Mouse (Mus musculus) layer of hippocampus, postnatal 14 days (tissue): ENCODE measurements around the gene Acsl5. TPM values are rescaled to one million over a fixed set of nuclear protein-coding genes. Genes with fewer than 3 reads are reported as not detected.

Source experiments
- DNase-seq, 2 experiments: peaks; one replicate each; pipeline ENCODE4 v3.0.0; 2021 to 2022; ENCODE audit warnings: low spot score in 2 of 2, mixed read lengths in 1 of 2
- total RNA-seq, 2 experiments: library from RNA; stranded (reverse); gene quantifications; 2 replicates each; pipeline ENCODE4 v1.2.3; 2021

Gene Acsl5
- total RNA-seq, 2 experiments from 2014 or later: 27.0 to 27.6 TPM

DNA sequence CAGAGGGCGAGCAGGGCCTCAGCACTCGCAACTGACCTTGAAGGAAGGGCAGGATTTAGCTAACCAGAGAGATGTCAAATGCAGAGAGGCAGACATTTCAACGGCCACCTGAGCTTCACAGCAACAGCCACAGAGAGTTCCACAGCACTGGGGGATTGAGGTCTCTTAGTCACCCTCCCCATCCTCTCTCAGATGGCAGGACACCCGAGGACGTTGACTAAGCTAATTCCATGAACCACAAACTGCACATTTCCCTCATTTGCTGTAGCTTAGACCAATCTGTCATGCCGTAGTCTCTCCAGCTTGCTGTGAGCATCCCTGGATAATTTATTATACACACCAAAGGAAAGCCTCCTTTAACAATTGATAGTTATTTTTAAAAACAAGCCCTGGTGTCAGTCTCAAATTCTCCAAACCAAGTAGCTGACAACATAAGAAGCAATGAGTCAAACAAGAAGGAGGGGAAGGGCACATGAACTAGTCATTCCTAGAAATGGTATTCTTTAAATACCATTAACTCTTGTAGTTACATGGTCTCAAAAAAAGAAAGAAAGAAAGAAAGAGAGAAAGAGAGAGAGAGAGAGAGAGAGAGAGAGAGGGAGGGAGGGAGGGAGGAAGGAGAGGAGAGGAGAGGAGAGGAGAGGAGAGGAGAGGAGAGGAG is 11.8 kb upstream of the Acsl5 start:
- no peak for DNase-seq

DNA sequence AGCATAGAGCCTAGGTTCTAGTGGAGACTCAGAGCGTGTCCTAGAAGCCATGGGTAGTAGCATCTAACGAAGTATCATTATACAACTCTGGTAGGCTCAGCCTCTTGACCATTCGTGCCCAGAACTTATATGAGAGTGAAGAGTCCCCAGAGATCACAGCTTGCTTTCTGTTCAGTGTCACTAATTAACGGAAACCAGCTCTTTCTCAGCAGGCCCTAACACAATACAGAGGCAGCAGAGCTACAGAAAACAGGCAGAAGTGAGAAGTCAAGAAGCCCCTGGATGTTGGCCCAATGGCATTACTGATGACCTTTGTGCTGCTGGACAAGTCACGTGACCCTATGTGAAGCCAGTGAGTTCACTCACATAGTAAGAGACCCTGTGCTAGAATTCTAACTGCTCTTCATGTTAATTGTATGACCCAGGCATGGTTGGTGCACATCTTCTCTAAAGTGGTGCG is 10.5 kb upstream of the Acsl5 start, which contains the start of gene Gucy2g:
Gucy2g (minus strand) TSS at position 51 of the 460 bp plus-strand sequence.
- DNase-seq: no peak

DNA sequence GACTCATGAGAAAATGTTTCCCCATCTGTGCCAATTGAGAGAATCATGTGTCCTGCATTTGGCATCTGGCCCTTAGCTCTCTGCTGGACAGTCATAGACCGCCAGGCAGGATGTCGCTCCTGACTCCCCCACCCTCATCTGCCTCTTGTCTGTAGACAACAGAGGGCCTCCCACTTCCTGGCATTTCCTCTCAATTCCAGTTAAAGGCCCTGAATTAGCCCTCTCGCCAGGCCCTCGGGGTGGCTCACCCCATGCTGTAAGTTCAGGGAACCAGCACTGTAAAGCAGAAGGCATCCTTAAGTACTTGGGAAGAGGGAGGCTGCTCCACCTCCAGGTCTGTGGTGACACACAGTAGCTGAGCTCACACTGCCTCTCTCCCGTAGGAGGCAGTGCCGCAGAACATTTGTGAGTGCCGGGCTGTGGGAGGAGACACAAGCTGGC is 6.9 kb upstream of the Acsl5 start:
- DNase-seq: peak in 1 of 2 experiments; percentile 27

DNA sequence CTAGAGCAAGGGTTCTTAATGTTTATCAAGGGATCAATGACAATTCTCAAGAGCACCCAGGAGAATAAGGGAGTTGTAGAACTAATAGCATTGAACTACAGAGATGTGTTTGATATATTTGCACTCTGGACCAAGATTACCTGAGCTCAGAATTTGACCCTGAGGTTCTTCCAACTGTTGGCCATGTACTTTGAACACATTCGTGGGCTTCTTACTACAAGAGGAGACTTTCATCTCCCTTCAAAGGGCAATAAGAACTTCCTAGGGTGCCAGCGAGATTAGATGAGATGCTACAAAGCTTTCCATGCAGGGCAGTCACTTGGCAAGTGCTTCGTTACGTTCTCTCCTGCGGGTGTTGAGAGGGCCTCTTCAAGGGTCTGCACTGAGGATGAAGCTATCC is 4.2 kb upstream of the Acsl5 start:
- DNase-seq: no peak

DNA sequence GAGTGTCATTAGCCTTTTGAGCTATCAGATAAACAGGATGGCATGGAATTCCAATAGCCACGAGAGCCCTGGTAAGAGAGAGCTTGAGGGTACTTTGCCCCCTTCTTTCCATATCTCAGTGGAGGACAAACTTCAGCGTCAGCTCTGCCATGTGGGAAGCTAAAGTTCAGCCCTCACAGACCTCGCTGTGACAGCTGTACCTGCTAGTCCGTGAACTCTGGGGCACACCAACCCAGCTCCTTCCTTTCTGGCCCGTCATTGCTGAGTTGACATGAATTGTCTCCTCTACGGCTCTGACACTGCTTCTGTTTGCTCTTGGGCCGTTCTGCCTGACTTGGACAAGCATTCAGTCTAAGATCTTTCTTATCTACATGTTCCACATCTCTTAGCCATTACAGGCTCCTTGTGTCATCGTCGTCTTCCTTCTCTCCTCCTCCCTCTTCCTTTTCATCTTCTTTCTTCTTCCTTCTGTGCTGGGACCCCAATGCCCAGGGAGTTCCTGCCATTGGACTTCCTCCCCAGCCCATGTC is 3.7 kb upstream of the Acsl5 start:
- DNase-seq: no peak

DNA sequence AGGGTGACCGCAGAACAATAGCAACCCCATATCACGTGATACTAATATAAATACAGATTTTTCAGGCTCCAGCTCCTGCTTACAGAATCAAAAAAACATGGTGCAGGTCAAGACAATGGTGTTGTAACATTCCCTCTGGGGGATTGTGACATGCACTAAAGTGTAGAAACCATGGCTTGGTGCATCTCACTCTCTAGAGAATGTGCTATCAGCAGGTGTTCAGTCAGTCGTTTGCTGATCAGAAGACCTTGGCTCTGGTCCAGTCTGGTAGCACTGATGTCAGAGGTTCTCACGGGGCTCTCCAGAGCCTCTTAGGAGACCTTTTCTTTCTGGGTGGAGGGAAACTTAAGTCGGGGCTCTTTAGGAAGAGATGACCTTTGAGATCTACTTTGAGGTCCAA is 1.3 kb upstream of the Acsl5 start:
- no peak for DNase-seq

DNA sequence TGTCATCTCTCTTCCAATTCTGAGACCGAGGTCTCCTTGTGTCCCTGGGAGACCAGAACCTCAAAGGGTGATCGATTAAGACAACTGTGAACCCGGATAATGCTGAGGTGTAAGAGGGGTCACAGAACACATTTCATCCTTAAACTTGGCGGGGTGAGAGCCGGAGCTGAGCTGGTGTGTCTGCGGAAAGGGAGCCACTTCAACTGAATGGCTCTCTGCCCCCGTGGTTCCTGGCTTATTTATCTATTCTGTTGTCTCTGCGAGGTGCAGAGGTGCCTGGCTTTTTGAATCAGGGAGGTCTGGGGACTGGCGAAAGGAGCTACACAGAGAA is 1.5 kb downstream of the Acsl5 start:
- DNase-seq: no peak

DNA sequence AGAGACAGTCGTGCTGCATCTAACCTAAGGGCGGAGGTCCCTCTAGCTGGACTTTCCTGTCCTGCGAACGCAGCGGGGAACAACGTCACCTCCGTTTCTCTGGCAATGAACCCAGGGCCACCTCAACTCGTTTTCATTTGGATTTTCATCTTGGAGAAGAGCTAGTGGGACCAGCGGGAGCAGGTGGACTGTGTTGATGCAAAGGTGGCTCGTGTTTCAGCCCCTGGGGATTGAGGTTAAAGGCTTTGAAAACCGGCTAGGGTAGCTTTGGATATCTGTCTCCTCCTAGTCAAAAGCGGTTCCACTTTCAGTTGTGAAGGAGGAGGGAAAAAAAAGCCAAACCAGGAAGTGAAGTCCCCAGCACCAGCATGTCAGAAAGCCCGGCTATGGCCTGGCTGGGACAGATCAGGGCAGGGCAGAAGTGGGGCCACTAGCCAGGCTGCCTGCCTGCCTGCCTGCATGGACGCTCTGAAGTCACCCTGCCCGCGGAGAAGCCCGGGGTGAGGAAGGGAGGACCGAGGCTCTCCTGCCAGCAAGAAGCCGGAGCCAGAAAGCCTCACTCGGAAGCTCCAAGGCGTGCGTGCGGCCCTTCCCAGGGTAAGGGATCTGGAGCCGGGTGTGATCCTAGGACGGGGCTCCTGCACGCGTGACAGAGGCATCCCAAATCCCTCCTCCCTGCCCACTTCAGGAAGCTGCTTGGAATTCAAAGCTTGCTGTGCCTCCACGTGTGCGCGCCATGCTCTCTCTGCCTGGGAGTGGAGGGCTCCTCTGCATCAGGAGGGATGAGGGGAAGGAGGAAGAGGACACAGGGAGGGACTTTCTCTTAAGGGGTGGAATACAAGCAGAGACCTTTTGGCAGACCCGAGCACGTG is 2.1 kb downstream of the Acsl5 start:
- DNase-seq: peak; percentile 34 to 50

DNA sequence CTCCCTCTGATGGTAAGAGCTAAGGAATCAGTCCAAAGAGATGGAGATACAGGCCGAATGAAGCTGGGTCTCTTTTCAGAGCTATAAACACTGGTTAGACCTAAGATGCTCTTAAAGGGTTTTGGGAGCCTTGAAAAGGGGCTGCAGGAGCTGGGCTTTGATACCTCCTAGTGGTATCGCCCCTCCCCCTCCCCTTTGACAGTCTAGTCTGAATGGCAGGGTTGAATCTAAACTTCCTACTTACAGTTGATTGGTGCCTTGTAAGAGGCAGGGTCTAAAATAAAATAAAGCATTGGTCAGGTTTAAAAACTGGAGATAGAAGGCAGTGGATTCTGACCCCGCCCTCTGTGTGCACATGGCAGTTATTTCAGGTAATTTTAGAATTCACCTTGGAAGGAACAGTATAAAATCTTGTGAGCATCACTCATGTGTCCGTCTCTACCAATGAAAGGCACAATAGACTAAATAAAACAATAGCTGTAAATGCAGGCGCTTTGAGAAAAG is 2.8 kb downstream of the Acsl5 start:
- DNase-seq: peak; percentile 21 to 44

DNA sequence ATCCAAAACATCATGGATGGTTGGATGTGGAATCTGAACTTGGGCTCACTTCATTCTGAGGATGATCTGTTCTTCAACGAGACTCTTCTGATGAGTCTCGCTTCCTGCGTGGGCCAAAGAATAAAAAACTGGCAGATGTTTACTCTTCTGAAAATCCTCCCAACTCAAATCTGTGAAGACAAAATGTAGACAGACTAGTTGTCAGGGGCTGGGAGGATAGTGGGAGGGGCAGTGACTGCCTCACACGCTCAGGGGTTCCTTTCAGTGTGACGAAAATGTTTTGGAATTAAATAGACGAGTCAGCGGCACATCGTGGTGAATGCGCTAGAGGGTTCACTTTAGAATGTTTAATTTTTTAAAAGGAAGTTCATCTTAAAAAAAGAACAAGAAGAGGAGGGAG is 4.4 kb downstream of the Acsl5 start:
- DNase-seq: peak in 1 of 2 experiments; percentile 58

DNA sequence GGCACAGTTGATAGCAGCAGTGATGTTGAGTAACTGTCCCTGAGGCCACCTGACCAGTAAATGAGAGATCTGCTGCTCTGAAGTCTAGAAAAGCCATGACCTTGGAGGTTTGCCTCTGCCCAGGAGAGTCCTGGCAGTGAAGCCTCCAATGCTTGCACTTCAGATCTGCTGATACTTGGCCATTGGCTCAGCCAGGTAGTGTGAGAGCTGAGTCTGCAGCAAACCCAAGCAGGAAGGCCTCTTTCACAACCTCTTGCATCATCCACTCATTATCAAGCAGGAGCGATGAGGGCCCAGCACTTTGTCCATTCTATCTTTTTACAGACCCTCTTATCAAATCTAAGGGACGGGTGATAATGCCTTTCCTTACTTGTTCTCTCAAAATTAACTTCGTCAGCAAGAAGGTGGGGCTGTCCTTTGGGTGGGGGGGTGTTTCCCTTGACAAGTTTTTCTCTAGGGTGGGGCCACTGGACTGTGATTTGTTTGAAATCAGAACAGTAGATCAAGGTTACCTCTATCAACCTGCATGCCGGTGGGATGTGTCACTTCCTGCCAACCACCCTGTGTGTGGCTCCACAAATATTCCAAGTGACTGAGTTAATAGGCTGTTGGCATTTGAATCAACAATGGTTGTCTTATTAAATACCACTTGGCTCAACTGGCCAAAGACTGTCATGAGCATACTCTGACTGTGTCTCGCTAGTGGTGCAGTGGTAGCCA is 6.1 kb downstream of the Acsl5 start:
- no peak for DNase-seq

DNA sequence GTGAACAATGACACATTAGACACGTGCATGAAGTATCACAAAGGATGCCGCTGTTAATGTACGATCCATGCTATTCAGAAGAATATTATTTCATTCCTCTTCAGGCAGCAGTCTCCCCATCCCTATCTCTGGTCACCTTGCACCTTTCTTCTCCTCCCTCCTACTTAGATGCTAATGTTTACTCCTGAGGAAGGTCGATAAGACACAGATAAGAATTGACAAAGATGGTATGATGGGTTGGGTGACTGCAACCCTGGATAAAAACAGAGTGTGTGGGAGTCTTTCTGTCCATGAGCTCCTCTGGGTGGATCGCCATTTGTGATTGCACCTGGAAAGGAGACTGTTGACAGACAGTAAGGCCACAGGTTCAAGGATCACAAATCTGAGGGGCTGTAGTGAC is 6.8 kb downstream of the Acsl5 start:
- no peak for DNase-seq

DNA sequence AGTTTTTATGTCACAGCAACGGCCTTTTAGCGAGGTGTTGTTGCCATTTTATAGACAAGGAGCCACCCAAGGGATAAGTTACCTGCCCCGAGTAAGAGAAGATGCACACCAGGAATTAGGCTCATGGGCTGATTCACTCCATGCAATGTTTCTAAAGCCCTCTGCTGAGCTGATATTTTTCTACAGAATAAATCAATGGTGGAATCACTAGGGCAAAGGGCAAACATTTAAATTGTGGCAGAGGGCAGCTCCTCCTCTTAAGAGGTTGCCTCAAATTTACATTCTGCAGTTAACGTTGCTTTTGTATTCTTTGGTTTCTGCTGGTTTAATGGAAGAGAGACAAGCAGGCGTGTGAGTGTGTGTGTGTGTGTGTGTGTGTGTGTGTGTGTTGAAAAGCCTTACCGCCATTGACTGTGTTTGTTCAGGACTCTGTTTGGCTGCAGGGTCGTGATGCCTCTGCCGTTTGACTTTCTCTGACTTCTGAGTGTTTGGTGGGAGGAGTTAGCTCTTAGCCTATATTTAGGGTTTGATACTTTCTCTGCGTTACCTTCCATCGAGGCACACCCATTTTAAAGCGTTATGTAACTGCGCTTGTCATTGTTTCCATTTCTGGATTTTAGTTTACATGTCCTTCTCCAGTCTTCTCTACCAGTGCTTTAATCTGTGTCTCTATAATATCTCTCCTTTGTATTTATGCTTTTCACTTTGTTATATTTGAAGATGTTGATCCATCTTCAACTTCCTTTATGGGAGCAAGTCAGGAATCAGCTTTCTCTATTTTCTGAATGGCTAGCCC is 8.8 kb downstream of the Acsl5 start:
- DNase-seq: no peak

DNA sequence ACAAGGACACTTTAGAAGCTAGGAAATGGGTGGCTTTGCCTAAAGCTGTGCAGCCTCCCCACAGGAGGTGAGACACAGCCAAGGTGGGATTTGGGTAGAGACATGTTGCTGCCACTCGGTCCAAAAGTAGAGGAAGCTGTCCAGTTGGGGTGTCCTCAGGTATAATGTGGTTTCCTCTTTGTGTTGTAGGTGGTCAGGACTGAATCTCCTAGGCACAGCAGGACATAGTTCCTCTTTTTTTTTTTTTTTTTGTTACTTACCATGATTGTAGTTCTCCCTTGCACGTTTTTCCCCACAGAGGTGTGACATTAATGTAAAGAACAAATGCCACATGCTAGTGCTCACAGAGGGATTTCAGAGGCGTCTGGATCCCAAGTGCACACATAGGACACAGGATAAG is 13.5 kb downstream of the Acsl5 start:
- no peak for DNase-seq

DNA sequence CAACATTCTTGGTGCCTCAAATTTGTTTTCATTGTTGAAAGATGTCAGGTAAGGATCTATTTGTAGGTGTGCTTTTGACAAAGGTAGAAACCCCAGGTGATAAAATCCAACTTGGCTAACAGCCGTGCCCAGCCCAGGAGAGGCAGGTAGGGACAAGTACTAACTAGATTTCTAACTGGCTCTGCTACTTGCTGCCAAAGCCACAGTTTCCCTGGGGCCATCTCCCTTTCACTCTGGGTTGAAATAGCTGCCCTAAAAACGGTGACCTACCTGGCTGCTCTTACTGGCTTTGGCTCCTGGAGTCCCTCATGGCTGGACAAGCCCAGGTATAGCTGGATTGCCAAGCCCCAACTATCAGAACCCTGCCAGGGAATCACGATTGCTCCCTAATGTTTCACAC is 15.0 kb downstream of the Acsl5 start:
- no peak for DNase-seq

DNA sequence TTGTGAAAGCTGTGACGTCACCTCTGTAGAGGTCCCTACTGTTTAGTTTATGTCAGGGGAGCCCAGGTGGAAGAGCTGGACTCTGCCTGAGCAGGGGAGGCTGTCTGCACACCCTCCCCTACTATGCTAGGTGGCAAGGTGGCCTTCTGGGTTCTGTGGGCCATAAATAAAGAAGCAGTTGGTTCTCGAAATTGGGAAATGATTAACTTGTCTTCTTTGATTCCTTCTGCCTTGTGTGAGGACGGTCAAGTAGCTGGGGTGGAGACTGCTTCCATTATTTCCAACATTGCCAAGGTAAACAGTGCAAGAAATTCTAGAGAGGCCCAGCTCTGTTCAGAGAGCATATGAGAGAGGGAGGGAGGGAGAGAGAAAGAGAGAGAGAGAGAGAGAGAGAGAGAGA is 16.4 kb downstream of the Acsl5 start:
- DNase-seq: no peak

DNA sequence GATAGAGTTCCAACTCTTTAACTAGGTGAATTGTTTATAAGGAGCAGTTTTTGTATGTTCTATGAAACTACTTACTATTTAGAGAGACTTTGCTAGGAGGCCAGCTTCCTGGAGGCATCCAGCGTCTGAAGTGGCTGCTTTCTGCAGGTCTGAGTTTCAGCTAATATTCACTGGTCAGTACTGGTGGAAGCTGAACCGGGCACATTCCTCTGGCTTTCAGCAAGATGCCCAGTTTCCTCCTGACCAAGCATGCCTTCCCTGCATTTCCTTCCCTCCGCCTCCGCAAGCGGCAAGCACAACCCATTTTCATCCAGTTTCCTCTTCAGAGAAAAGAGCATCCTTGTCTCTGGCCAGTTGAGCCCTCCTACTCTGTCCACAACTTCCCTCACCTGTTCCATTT is 17.3 kb downstream of the Acsl5 start:
- no peak for DNase-seq

DNA sequence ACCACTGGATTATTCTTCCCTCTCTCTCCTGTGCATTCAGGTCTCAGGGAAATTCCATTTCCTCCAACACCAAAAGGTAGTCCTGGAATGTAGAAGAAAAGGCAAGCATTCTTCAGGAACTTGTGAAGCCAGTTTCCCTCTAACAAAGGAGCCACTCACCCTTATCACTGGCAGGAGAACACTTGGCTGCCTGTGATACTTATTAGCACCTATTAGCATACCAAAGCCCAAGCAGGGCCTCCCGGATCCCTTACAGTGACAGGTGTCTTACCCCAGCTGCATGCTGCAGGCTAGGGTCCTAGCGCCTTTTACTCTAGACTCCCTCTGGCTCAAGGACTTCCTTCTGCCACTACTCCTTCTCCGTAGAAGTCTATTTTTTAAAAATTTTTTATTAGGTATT is 19.7 kb downstream of the Acsl5 start:
- no peak for DNase-seq

DNA sequence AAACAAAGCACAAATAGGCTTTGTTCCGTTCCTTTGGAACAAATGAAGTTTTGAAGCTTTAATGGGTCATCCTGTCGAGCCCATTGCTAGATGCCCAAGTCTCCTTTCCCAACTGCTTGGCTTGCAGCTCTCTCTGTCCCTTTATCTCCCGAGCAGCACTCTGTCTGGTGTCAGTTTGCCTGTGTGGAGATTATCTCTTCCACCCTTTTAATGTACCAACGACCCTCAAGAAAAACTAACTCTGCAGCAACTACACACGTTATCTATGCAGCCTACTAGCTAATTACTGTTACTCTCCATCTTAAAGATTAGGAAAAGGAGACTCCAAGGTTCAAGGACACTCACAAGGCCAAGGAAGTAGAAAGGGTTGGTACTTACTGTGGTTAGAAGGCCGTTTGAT is 21.6 kb downstream of the Acsl5 start:
- DNase-seq: no peak

DNA sequence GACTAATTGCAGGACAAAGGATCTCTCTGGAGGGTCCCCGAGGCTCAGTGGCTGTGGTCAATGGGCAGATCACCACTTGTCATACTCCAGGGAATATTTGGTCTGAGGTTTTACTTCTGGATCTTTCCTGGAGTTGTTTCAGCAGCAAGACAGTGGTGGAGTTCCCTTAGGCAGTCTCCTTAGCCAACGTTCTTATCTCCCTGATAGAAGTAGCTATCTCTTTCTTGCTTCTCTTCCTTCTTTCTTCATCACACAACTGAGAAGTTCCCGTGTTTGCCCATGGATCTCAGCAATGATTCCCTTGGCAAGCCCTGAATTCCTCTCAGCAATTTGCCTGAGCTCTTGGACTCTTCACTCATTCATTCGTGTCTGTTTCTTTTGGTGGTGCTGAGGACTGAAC is 24.4 kb downstream of the Acsl5 start:
- DNase-seq: no peak

DNA sequence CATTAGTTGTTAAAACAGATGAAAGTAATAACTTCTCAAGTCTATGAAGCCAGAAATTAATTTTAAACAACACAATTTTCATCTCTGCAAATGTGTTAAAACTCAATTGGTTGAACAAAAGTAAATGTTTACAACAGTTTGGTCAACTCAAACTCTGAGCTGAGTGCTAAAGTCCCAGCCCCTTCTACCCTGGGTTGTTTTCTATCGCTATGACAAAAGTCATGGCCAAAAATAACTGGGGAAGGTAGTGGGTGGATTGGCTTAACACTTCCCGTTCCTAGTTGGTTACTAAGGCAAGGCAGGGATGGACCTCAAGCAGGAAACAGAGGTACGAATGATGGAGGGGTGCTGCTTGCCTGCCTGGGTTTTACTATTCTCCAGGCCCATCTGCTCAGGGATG is 25.0 kb downstream of the Acsl5 start:
- DNase-seq: no peak
